ENCODE assay signal across 1 mouse cellular context in the genomic region with DNA sequence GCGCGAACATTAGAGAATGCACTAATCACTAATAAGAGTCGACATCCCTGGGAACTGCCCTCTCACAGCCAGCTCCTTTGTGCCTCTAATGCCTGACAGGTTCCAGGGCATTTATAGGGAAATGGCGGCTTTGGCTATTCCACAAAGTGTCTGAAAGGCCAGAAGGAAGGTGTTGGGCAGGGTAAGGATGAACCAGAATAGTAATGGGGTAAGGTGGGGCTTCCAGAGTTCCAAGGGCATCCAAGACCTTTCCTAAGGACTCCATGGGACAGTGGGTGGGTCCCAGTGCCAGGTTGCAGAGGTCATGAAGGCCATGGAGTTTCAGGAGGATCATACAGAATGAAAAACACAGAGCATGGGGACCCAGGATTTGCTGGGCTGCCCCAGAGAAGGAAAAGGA.
TF ChIP-seq lines count a peak whose summit lies in the region.

No protein-coding gene starts in this region.

TF ChIP-seq in ES-E14, 5 proteins besides CTCF, POLR2A, EP300 and RAD21:
- TF ChIP-seq ZNF384 (IDR thresholded peaks at IDR 0.05; ENCODE audit: low read depth, low read length) (no peak), HCFC1 (IDR thresholded peaks at IDR 0.05; ENCODE audit: borderline replicate concordance, insufficient read depth, low read length) (no peak), MAFK (IDR thresholded peaks at IDR 0.05; ENCODE audit: insufficient read depth, low read depth, low read length) (no peak)
